15 mouse cellular contexts compared by ENCODE assay signal in genomic region chr5:89277049-89277448, GRCm38 (mm10).
DNase-seq lines count a peak whose midpoint lies in the region; ATAC-seq lines count a peak whose summit lies in the region.
"Had no signal": no experiment of that assay in that cellular context is flagged by ENCODE, and none has a peak within 500 bp of the region (broad histone marks: within the 10 kb centered on the region; RNA-seq: fewer than 3 reads in every experiment).

No protein-coding gene starts in this region.

- H3K27ac ChIP-seq in kidney, embryonic 16.5 days (ENCODE audit: low read length) = no peak overlapping the region
- H3K27ac ChIP-seq in liver, embryonic 16.5 days (ENCODE audit: low read length) = peak overlapping the region; percentile 66
- H3K27ac ChIP-seq: limb, embryonic 12.5 days had no signal

- WGBS in kidney, embryonic 16.5 days = 79% methylated on average over 2 of the region's 2 CpGs
- WGBS in liver, embryonic 16.5 days (ENCODE audit: insufficient replicate concordance) = 56% methylated on average over 2 of the region's 2 CpGs

- peak; percentile 24 for DNase-seq in kidney, adult 9 months
- peak; percentile 9 for DNase-seq in 3134 (ENCODE audit: extremely low read depth, insufficient read length, low spot score)
- peak; percentile 8 to 36 for DNase-seq in lung, postnatal 4 days
- no peak for DNase-seq in frontal cortex, postnatal 36 days (ENCODE audit: low spot score in 2 of 2)
- no peak for DNase-seq in adrenal gland, adult 18-20 months (ENCODE audit: low spot score in 2 of 2)
- DNase-seq: adrenal gland, postnatal 14 days; cerebellum, postnatal 14 days; layer of hippocampus, postnatal 36 days; right cerebral cortex, adult 18-20 months had no signal

- H3K4me2 ChIP-seq in kidney, embryonic 16.5 days (replicated peaks; ENCODE audit: low read depth, low read length) = no peak overlapping the region
- H3K4me2 ChIP-seq in liver, embryonic 16.5 days (ENCODE audit: low read depth, low read length) = no peak overlapping the region
- H3K4me2 ChIP-seq: limb, embryonic 12.5 days had no signal

- no peak for ATAC-seq in kidney, embryonic 16.5 days (ENCODE audit: low FRiP score, low TSS enrichment)
- no peak for ATAC-seq in liver, embryonic 16.5 days (ENCODE audit: low read depth)

- no peak overlapping the region for H3K4me3 ChIP-seq in kidney, embryonic 16.5 days (ENCODE audit: low read length)
- no peak overlapping the region for H3K4me3 ChIP-seq in liver, embryonic 16.5 days (ENCODE audit: low read depth, low read length)
- H3K4me3 ChIP-seq: erythroblast, embryonic 14.5 days; limb, embryonic 12.5 days; myocyte had no signal

- no peak overlapping the region for H3K9ac ChIP-seq in kidney, embryonic 16.5 days (replicated peaks; ENCODE audit: low read length)
- no peak overlapping the region for H3K9ac ChIP-seq in liver, embryonic 16.5 days (ENCODE audit: low read depth, low read length)
- H3K9ac ChIP-seq: limb, embryonic 12.5 days had no signal

- H3K9me3 ChIP-seq in kidney, embryonic 16.5 days (ENCODE audit: low read length) = no peaks in the 10 kb centered on the region
- no peaks in the 10 kb centered on the region for H3K9me3 ChIP-seq in liver, embryonic 16.5 days (replicated peaks; ENCODE audit: control insufficient read depth, low read length)
- H3K9me3 ChIP-seq: limb, embryonic 12.5 days had no signal

- H3K27me3 ChIP-seq in kidney, embryonic 16.5 days (ENCODE audit: insufficient read depth, low read length) = no peaks in the 10 kb centered on the region
- H3K27me3 ChIP-seq in liver, embryonic 16.5 days (ENCODE audit: control insufficient read depth, insufficient read depth, low read depth, low read length) = no peaks in the 10 kb centered on the region
- H3K27me3 ChIP-seq: limb, embryonic 12.5 days had no signal

- H3K36me3 ChIP-seq in kidney, embryonic 16.5 days (ENCODE audit: insufficient read depth, low read length) = no peaks in the 10 kb centered on the region
- H3K36me3 ChIP-seq in liver, embryonic 16.5 days (ENCODE audit: control insufficient read depth, insufficient read depth) = no peaks in the 10 kb centered on the region
- H3K36me3 ChIP-seq: G1E; limb, embryonic 12.5 days had no signal

- H3K4me1 ChIP-seq in kidney, embryonic 16.5 days (ENCODE audit: insufficient read depth, low read length) = no peaks in the 10 kb centered on the region
- H3K4me1 ChIP-seq in liver, embryonic 16.5 days (ENCODE audit: control insufficient read depth, low read depth, low read length) = no peaks in the 10 kb centered on the region
- H3K4me1 ChIP-seq: limb, embryonic 12.5 days had no signal

Comparison
In these comparisons a context has a peak if more than half of its experiments do, and no peak if none do; other contexts are left out.
1. DNase-seq: peak in kidney, adult 9 months (single experiment), 3134 (single experiment) and lung, postnatal 4 days (2 of 2); none in frontal cortex, postnatal 36 days (0 of 2) and adrenal gland, adult 18-20 months (0 of 2).